Mouse (Mus musculus): ENCODE data around the gene Stk32b. TPM values are rescaled to one million over a fixed set of nuclear protein-coding genes. Genes with fewer than 3 reads are reported as not detected.

Gene Stk32b
- total RNA-seq, 1 experiment: 0.13 TPM

- no peaks in the 10 kb centered on the region for H3K36me3 ChIP-seq (ENCODE audit: control insufficient read depth, insufficient read depth, low read length, poor library complexity, severe bottlenecking)
- TF ChIP-seq CHD2 (IDR thresholded peaks at IDR 0.05; ENCODE audit: low read depth, low read length) (no peak), HCFC1 (IDR thresholded peaks at IDR 0.05; ENCODE audit: borderline replicate concordance, insufficient read depth, low read length) (no peak), ZC3H11A (IDR thresholded peaks at IDR 0.05; ENCODE audit: borderline replicate concordance, low read depth, low read length) (peak; percentile 75), ZNF384 (IDR thresholded peaks at IDR 0.05; ENCODE audit: low read depth, low read length) (no peak), MAFK (IDR thresholded peaks at IDR 0.05; ENCODE audit: insufficient read depth, low read depth, low read length) (no peak)
- H3K4me3 ChIP-seq (ENCODE audit: insufficient read depth in 1 of 2, low read depth in 1 of 2, low read length in 2 of 2, poor library complexity in 1 of 2, severe bottlenecking in 1 of 2): no peak overlapping the region
- no peak overlapping the region for H3K9ac ChIP-seq (ENCODE audit: insufficient read depth, low read depth, low read length, poor library complexity, severe bottlenecking)
- H3K27ac ChIP-seq (ENCODE audit: insufficient read depth, low read depth, low read length, poor library complexity, severe bottlenecking): no peak overlapping the region
- in situ Hi-C loops (cut with MboI; ENCODE audit: low sequenced_read_pairs in 2 of 2, unreplicated experiment in 2 of 2): no loop called here
- no peaks in the 10 kb centered on the region for H3K9me3 ChIP-seq (ENCODE audit: control insufficient read depth, insufficient read depth, low read depth, low read length)
- H3K4me1 ChIP-seq (ENCODE audit: control insufficient read depth in 2 of 2, insufficient read depth in 2 of 2, low read length in 2 of 2, poor library complexity in 1 of 2): peaks cover 0 to 2% of the 10 kb centered on the region in 2 experiments; a peak in 1 of 4 replicates
- DNase-seq (ENCODE audit: low read depth, low spot score): peak; percentile 61
These were observed 35.3 kb upstream of the Stk32b start for GRCm38 (mm10) chr5:37752027-37752967.

DNA sequence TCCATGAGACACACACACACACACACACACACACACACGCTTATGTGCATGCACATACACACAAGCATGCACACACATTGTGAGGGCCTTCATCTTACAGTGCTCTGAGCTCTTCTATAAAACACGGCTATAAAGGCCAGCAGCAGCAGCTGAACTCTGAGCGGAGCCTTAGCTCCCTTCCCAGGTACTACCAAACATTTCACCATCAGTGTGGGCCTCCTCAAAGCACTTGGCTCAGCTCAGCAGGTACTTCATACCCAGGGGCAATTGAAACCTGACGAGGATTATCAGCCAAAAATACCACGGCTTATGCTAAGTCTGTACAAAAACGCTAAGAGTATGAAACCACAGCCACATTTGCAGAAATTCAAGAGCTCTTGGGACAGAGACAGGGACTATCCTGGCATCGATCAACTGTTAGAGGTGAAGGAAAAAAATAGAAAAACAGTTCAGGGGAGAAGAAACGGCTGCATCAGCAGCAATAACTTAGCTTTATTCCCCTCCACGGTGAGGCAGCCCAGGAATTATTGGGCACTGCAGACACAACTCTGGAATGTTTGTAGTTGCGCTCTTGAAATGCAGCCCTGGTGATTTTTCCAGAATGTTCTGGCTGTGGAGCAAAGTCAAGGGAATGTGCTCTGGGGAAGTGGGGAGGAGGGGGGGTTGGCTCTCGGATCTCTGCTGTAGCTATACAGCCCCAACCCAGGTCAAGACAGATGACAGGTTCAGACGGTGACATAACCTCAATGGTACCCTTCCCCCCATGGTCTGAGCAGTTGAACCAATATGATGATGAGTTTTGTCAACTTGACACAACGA, 27.1 kb upstream of the Stk32b start:
- in situ Hi-C loops (cut with MboI; ENCODE audit: low sequenced_read_pairs in 2 of 2, unreplicated experiment in 2 of 2): no loop called here
- Histone ChIP-seq H3K9ac (ENCODE audit: insufficient read depth, low read depth, low read length, poor library complexity, severe bottlenecking) (no peak overlapping the region), H3K4me3 (ENCODE audit: insufficient read depth in 1 of 2, low read depth in 1 of 2, low read length in 2 of 2, poor library complexity in 1 of 2, severe bottlenecking in 1 of 2) (no peak overlapping the region), H3K27ac (ENCODE audit: insufficient read depth, low read depth, low read length, poor library complexity, severe bottlenecking) (no peak overlapping the region), H3K36me3 (ENCODE audit: control insufficient read depth, insufficient read depth, low read length, poor library complexity, severe bottlenecking) (no peaks in the 10 kb centered on the region), H3K4me1 (ENCODE audit: control insufficient read depth in 2 of 2, insufficient read depth in 2 of 2, low read length in 2 of 2, poor library complexity in 1 of 2) (peaks cover 0 to 2% of the 10 kb centered on the region in 2 experiments; a peak in 1 of 4 replicates), H3K9me3 (ENCODE audit: control insufficient read depth, insufficient read depth, low read depth, low read length) (no peaks in the 10 kb centered on the region)
- TF ChIP-seq ZNF384 (IDR thresholded peaks at IDR 0.05; ENCODE audit: low read depth, low read length) (no peak), HCFC1 (IDR thresholded peaks at IDR 0.05; ENCODE audit: borderline replicate concordance, insufficient read depth, low read length) (no peak), CHD2 (IDR thresholded peaks at IDR 0.05; ENCODE audit: low read depth, low read length) (no peak), ZC3H11A (IDR thresholded peaks at IDR 0.05; ENCODE audit: borderline replicate concordance, low read depth, low read length) (no peak), MAFK (IDR thresholded peaks at IDR 0.05; ENCODE audit: insufficient read depth, low read depth, low read length) (no peak)
- no peak for DNase-seq (ENCODE audit: low read depth, low spot score)

DNA sequence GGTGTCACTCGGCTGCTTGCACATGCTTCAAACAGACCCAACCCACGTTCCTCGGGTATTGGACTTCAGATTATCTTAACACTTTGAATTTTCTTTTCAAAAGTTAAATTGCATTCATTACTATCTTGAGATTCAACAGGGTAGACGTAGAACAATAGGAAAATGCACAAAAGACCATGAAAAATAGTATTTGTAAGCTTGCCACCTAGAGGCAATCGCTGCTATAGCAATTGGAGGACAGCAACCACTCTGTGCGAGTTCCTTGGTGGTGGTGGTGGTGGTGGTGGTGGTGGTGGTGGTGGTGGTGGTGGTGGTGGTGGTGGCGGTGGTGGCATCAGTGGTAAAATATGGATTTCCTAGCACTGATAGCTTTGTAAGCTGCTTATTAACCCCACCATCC, 19.2 kb upstream of the Stk32b start:
- no peak overlapping the region for H3K9ac ChIP-seq (ENCODE audit: insufficient read depth, low read depth, low read length, poor library complexity, severe bottlenecking)
- no peaks in the 10 kb centered on the region for H3K36me3 ChIP-seq (ENCODE audit: control insufficient read depth, insufficient read depth, low read length, poor library complexity, severe bottlenecking)
- H3K9me3 ChIP-seq (ENCODE audit: control insufficient read depth, insufficient read depth, low read depth, low read length): no peaks in the 10 kb centered on the region
- 0 out of 4 replicates have a peak, but pooled peaks cover 0 to 1% of the 10 kb centered on the region in 2 experiments for H3K4me1 ChIP-seq (ENCODE audit: control insufficient read depth in 2 of 2, insufficient read depth in 2 of 2, low read length in 2 of 2, poor library complexity in 1 of 2)
- DNase-seq (ENCODE audit: low read depth, low spot score): no peak
- H3K27ac ChIP-seq (ENCODE audit: insufficient read depth, low read depth, low read length, poor library complexity, severe bottlenecking): no peak overlapping the region
- in situ Hi-C loops (cut with MboI; ENCODE audit: low sequenced_read_pairs in 2 of 2, unreplicated experiment in 2 of 2): no loop called here
- no peak overlapping the region for H3K4me3 ChIP-seq (ENCODE audit: insufficient read depth in 1 of 2, low read depth in 1 of 2, low read length in 2 of 2, poor library complexity in 1 of 2, severe bottlenecking in 1 of 2)
- TF ChIP-seq MAFK (IDR thresholded peaks at IDR 0.05; ENCODE audit: insufficient read depth, low read depth, low read length) (no peak), ZC3H11A (IDR thresholded peaks at IDR 0.05; ENCODE audit: borderline replicate concordance, low read depth, low read length) (no peak), ZNF384 (IDR thresholded peaks at IDR 0.05; ENCODE audit: low read depth, low read length) (no peak), CHD2 (IDR thresholded peaks at IDR 0.05; ENCODE audit: low read depth, low read length) (no peak), HCFC1 (IDR thresholded peaks at IDR 0.05; ENCODE audit: borderline replicate concordance, insufficient read depth, low read length) (no peak)

DNA sequence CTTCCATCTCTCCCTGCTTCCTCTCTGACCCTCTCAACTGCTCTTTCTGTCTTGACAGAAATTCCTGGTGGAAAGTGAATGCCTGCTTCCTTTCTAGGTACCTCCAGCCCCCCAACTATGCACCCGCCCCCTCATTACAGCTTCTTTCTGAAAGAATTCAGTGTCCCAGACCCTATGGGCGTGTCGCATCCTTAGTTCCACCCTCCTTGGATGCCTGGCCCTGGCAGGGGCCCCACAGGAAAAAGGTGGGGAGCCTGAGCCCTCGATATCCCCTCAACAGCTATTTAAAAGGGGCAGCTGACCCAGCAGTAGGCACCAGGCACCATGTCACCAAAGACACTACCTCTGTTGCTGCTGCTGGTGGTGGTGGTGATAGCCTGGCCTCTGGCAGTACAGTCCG, 18.3 kb upstream of the Stk32b start, which contains the start of gene Cytl1:
TSS of gene Cytl1 (plus strand) at position 296 of the 400 bp plus-strand sequence.
- 0 out of 4 replicates have a peak, but pooled peaks cover 0 to 1% of the 10 kb centered on the region in 2 experiments for H3K4me1 ChIP-seq (ENCODE audit: control insufficient read depth in 2 of 2, insufficient read depth in 2 of 2, low read length in 2 of 2, poor library complexity in 1 of 2)
- H3K27ac ChIP-seq (ENCODE audit: insufficient read depth, low read depth, low read length, poor library complexity, severe bottlenecking): no peak within 1 kb of the TSS
- H3K4me3 ChIP-seq (ENCODE audit: insufficient read depth in 1 of 2, low read depth in 1 of 2, low read length in 2 of 2, poor library complexity in 1 of 2, severe bottlenecking in 1 of 2): no peak within 1 kb of the TSS
- no peaks in the 10 kb centered on the region for H3K36me3 ChIP-seq (ENCODE audit: control insufficient read depth, insufficient read depth, low read length, poor library complexity, severe bottlenecking)
- no peak for DNase-seq (ENCODE audit: low read depth, low spot score)
- in situ Hi-C loops (cut with MboI; ENCODE audit: low sequenced_read_pairs in 2 of 2, unreplicated experiment in 2 of 2): no loop called here
- TF ChIP-seq CHD2 (IDR thresholded peaks at IDR 0.05; ENCODE audit: low read depth, low read length): no peak
- H3K9me3 ChIP-seq (ENCODE audit: control insufficient read depth, insufficient read depth, low read depth, low read length): no peaks in the 10 kb centered on the region
- no peak within 1 kb of the TSS for H3K9ac ChIP-seq (ENCODE audit: insufficient read depth, low read depth, low read length, poor library complexity, severe bottlenecking)

Data from ES-E14 (cell line).